Mouse (Mus musculus) liver, postnatal 0 days (tissue): Measurements from ENCODE around the gene Tmf1.

Experiments
- CTCF ChIP-seq: sonication (generic); IDR thresholded peaks from 2 replicates; pipeline ENCODE4 v1.5.1; 2016; ENCODE audit warnings: antibody characterized with exemption, low read depth
- EP300 ChIP-seq: IDR thresholded peaks from 2 replicates; pipeline ENCODE4 v1.6.1; 2016; ENCODE audit warnings: antibody characterized with exemption, low read depth, mild to moderate bottlenecking

DNA sequence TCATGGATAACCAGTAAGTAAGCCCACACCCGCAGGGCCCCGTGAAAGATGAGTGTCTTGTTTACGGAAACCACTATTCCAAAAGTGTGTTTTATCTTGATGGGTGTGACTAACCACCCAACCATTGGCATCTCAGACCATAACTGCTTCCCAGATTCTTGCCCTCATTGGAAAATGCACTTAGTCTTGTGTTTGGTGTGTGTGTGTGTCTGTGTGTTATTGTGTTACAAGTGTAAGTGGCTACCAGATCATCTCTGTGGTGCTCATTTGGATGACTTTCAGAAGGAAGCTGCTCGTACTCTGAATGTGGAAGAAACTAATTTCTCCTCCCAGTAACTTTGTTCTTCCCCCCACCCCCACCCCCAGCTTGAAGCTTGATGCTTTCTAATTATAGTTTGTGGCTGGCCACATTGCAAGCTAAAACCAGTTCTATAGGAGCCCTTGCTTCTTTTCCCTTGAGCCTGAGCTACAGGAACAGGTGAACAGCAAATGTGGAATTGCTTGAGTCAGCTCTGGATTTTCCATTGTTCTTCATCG, 44.1 kb upstream of the Tmf1 start:
- TF ChIP-seq CTCF (no peak), EP300 (no peak)
